Mouse (Mus musculus) mature B cell (primary cell): ENCODE data around the gene Rinl.

Source experiments
- in situ Hi-C: fragments of 300-500 bp; cut with MboI; formaldehyde crosslinking; loops from 2 replicates; pipeline ENCODE4 v1.14.3; 2019

Gene Rinl

GRCm38 (mm10) chr7:28788307-28789195 lies at the start of gene Rinl:
Gene Rinl (plus strand): TSS chr7:28788969.
- in situ Hi-C loops, result no loop called here

GRCm38 (mm10) chr7:28739829-28740228 lies 48.9 kb upstream of the Rinl start:
- in situ Hi-C loops, result no loop called here

GRCm38 (mm10) chr7:28740949-28741348 lies 47.8 kb upstream of the Rinl start:
- in situ Hi-C loops, result no loop called here

- in situ Hi-C loops, result no loop called here
Measured at GRCm38 (mm10) chr7:28741368-28741708, 47.4 kb upstream of the Rinl start.

- in situ Hi-C loops, result no loop called here
Measured at GRCm38 (mm10) chr7:28741709-28742438, 46.9 kb upstream of the Rinl start, which contains the start of the genes Mrps12 and Sars2. Gene Mrps12 (minus strand): TSS chr7:28741820. Gene Sars2 (plus strand): TSS chr7:28741992.

- in situ Hi-C loops, result no loop called here
Measured at GRCm38 (mm10) chr7:28749935-28750334, 38.8 kb upstream of the Rinl start.

- in situ Hi-C loops, result no loop called here
Measured at GRCm38 (mm10) chr7:28756079-28756478, 32.7 kb upstream of the Rinl start, which contains the start of gene Ccer2. Gene Ccer2 (plus strand): TSS chr7:28756174.

GRCm38 (mm10) chr7:28758623-28759022 lies 30.1 kb upstream of the Rinl start:
- in situ Hi-C loops, result no loop called here

GRCm38 (mm10) chr7:28761907-28762306 lies 26.9 kb upstream of the Rinl start:
- in situ Hi-C loops, result no loop called here

GRCm38 (mm10) chr7:28765211-28765610 lies 23.6 kb upstream of the Rinl start:
- in situ Hi-C loops, result no loop called here

GRCm38 (mm10) chr7:28766173-28766879 lies 22.4 kb upstream of the Rinl start, which contains the start of gene Sirt2:
Gene Sirt2 (plus strand): TSS chr7:28766735.
- in situ Hi-C loops, result no loop called here

GRCm38 (mm10) chr7:28766910-28767309 lies 21.9 kb upstream of the Rinl start:
- in situ Hi-C loops, result no loop called here

- in situ Hi-C loops, result no loop called here
Measured at GRCm38 (mm10) chr7:28767462-28767965, 21.3 kb upstream of the Rinl start, which contains the start of gene Nfkbib. Gene Nfkbib (minus strand): TSS chr7:28767512.

- in situ Hi-C loops, result no loop called here
Measured at GRCm38 (mm10) chr7:28769414-28769958, 19.3 kb upstream of the Rinl start.

- in situ Hi-C loops, result no loop called here
Measured at GRCm38 (mm10) chr7:28770309-28770708, 18.5 kb upstream of the Rinl start.

- in situ Hi-C loops, result no loop called here
Measured at GRCm38 (mm10) chr7:28771867-28772266, 16.9 kb upstream of the Rinl start.

- in situ Hi-C loops, result no loop called here
Measured at GRCm38 (mm10) chr7:28773163-28773562, 15.6 kb upstream of the Rinl start.

GRCm38 (mm10) chr7:28774164-28774563 lies 14.6 kb upstream of the Rinl start:
- in situ Hi-C loops, result no loop called here

GRCm38 (mm10) chr7:28775129-28775528 lies 13.6 kb upstream of the Rinl start:
- in situ Hi-C loops, result no loop called here

GRCm38 (mm10) chr7:28778825-28779224 lies 9.9 kb upstream of the Rinl start:
- in situ Hi-C loops, result no loop called here

GRCm38 (mm10) chr7:28780067-28780658 lies 8.6 kb upstream of the Rinl start:
- in situ Hi-C loops, result no loop called here
